Mouse (Mus musculus) CH12.LX (cell line): ENCODE data around the gene Fes. TPM values are rescaled to one million over a fixed set of nuclear protein-coding genes. Genes with fewer than 3 reads are reported as not detected.

Experiments
- DNase-seq: peaks from one replicate; pipeline ENCODE4 v3.0.0-alpha.2; 2013; ENCODE audit errors: extremely low read depth
- H3K27ac ChIP-seq: 2 replicates; pipeline ENCODE4 v1.5.1; 2012; ENCODE audit warnings: low read depth, mild to moderate bottlenecking, control low read depth, moderate library complexity; ENCODE audit not compliant: insufficient read depth
- H3K27me3 ChIP-seq: replicated peaks from 2 replicates; pipeline ENCODE3; 2012; ENCODE audit warnings: inconsistent platforms
- H3K36me3 ChIP-seq, 2 experiments: replicated peaks in 1 of 2; 2 replicates each; pipeline versions ENCODE3 to v1.6.1; 2012; ENCODE audit warnings: inconsistent platforms in 1 of 2, low read length in 1 of 2, mild to moderate bottlenecking in 1 of 2, mixed read lengths in 1 of 2, moderate library complexity in 1 of 2; ENCODE audit not compliant: control insufficient read depth in 1 of 2, insufficient read depth in 1 of 2
- H3K4me1 ChIP-seq, 2 experiments: 2 replicates each; pipeline ENCODE4 v1.6.1; 2012; ENCODE audit warnings: inconsistent platforms in 1 of 2, moderate library complexity in 1 of 2; ENCODE audit not compliant: insufficient read depth in 2 of 2, control insufficient read depth in 1 of 2
- H3K4me2 ChIP-seq: 2 replicates; pipeline ENCODE4 v1.6.1; 2012; ENCODE audit warnings: low read depth, mild to moderate bottlenecking, control low read depth; ENCODE audit not compliant: poor library complexity, insufficient read depth, severe bottlenecking
- H3K4me3 ChIP-seq, 3 experiments: fragments of 150-350 bp in 1 of 3; sonication (generic) in 1 of 3; replicated peaks in 1 of 3; 2 replicates each; pipeline versions ENCODE3 to v1.5.1; 2011 to 2012; ENCODE audit warnings: low read depth in 2 of 3, low read length in 2 of 3, mild to moderate bottlenecking in 2 of 3, moderate library complexity in 2 of 3, control low read depth in 1 of 3, improper control_type of control experiment in 1 of 3, inconsistent platforms in 1 of 3, mixed read lengths in 1 of 3; ENCODE audit not compliant: poor library complexity in 1 of 3
- H3K79me2 ChIP-seq: replicated peaks from 2 replicates; pipeline ENCODE4 v1.6.1; 2012; ENCODE audit warnings: mild to moderate bottlenecking, moderate library complexity; ENCODE audit not compliant: control insufficient read depth, poor library complexity, insufficient read depth, severe bottlenecking; ENCODE audit errors: extremely low read depth
- H3K9ac ChIP-seq: 2 replicates; pipeline ENCODE4 v1.6.1; 2012; ENCODE audit warnings: low read depth, mild to moderate bottlenecking, control low read depth, moderate library complexity; ENCODE audit not compliant: insufficient read depth
- H3K9me3 ChIP-seq: replicated peaks from 2 replicates; pipeline ENCODE3; 2012; ENCODE audit warnings: low read length, inconsistent platforms, mixed read lengths
- BHLHE40 ChIP-seq: IDR thresholded peaks from 2 replicates; pipeline ENCODE4 v1.6.1; 2011; ENCODE audit warnings: mild to moderate bottlenecking, low read depth, low read length, improper control_type of control experiment
- CTCF ChIP-seq, 2 experiments: IDR thresholded peaks in 1 of 2; conservative IDR thresholded peaks in 1 of 2; 2 replicates each; pipeline ENCODE4 v1.5.1; 2011 to 2012; ENCODE audit warnings: low read depth in 2 of 2, low read length in 2 of 2, improper control_type of control experiment in 1 of 2, inconsistent platforms in 1 of 2, mild to moderate bottlenecking in 1 of 2, moderate library complexity in 1 of 2
- ELF1 ChIP-seq: IDR thresholded peaks from 2 replicates; pipeline ENCODE4 v1.6.1; 2014; ENCODE audit warnings: low read depth, mild to moderate bottlenecking, inconsistent platforms, low read length, improper control_type of control experiment
- HCFC1 ChIP-seq: IDR thresholded peaks from 2 replicates; pipeline ENCODE4 v1.6.1; 2012; ENCODE audit warnings: low read depth, mild to moderate bottlenecking, inconsistent platforms, low read length, improper control_type of control experiment
- JUND ChIP-seq: conservative IDR thresholded peaks from 2 replicates; pipeline ENCODE4 v1.6.1; 2011; ENCODE audit warnings: low read depth, low read length, improper control_type of control experiment
- KAT2A ChIP-seq: IDR thresholded peaks from 2 replicates; pipeline ENCODE4 v1.6.1; 2012; ENCODE audit warnings: low read length, improper control_type of control experiment, inconsistent platforms; ENCODE audit not compliant: insufficient replicate concordance
- MAFK ChIP-seq: IDR thresholded peaks from 2 replicates; pipeline ENCODE4 v1.6.1; 2011; ENCODE audit warnings: low read length, improper control_type of control experiment; ENCODE audit not compliant: insufficient replicate concordance
- MAX ChIP-seq: IDR thresholded peaks from 2 replicates; pipeline ENCODE4 v1.6.1; 2011; ENCODE audit warnings: low read length, improper control_type of control experiment
- PAX5 ChIP-seq: IDR thresholded peaks from 2 replicates; pipeline ENCODE4 v1.6.1; 2012; ENCODE audit warnings: low read length, inconsistent platforms, mixed read lengths
- POLR2A ChIP-seq: IDR thresholded peaks from 2 replicates; pipeline ENCODE4 v1.6.1; 2011; ENCODE audit warnings: low read depth, mild to moderate bottlenecking, improper control_type of control experiment, low read length
- RAD21 ChIP-seq: IDR thresholded peaks from 2 replicates; pipeline ENCODE4 v1.6.1; 2011; ENCODE audit warnings: low read depth, mild to moderate bottlenecking, low read length, improper control_type of control experiment, moderate library complexity
- TBP ChIP-seq: conservative IDR thresholded peaks from 2 replicates; pipeline ENCODE4 v1.6.1; 2011; ENCODE audit warnings: low read depth, low read length, improper control_type of control experiment
- TCF12 ChIP-seq: IDR thresholded peaks from 2 replicates; pipeline ENCODE4 v1.6.1; 2014; ENCODE audit warnings: low read depth, mild to moderate bottlenecking, inconsistent platforms, low read length, improper control_type of control experiment
- USF2 ChIP-seq: conservative IDR thresholded peaks from 2 replicates; pipeline ENCODE4 v1.6.1; 2011; ENCODE audit warnings: low read depth, low read length, improper control_type of control experiment
- ZKSCAN1 ChIP-seq: IDR thresholded peaks from 2 replicates; pipeline ENCODE4 v1.6.1; 2012; ENCODE audit warnings: low read depth, inconsistent platforms, low read length, improper control_type of control experiment, borderline replicate concordance
- ZMIZ1 ChIP-seq: IDR thresholded peaks from 2 replicates; pipeline ENCODE4 v1.6.1; 2012; ENCODE audit warnings: low read depth, mild to moderate bottlenecking, inconsistent platforms, low read length, improper control_type of control experiment
- dilution Hi-C: fragments of 300-500 bp; cut with MboI; formaldehyde crosslinking; loops from 2 replicates; pipeline ENCODE4 v1.14.3; 2020; ENCODE audit warnings: low sequenced_read_pairs; ENCODE audit not compliant: extremely low pct_unique_long_range_greater_than_20kb, extremely low pct_ligation_motif_present
- in situ Hi-C: fragments of 300-500 bp; cut with MboI; formaldehyde crosslinking; loops from 3 replicates; pipeline ENCODE4 v1.14.3; 2019; ENCODE audit warnings: low sequenced_read_pairs, low pct_ligation_motif_present, low pct_unique_long_range_greater_than_20kb, mixed read lengths
- polyA plus RNA-seq: library from polyadenylated mRNA; unstranded; fragments of >175 nt; gene quantifications from 2 replicates; pipeline ENCODE4 v1.2.1, GENCODE M21; 2012; ENCODE audit warnings: low read depth; ENCODE audit not compliant: insufficient read length
- total RNA-seq, 2 experiments: library from RNA; depleted of rRNA; stranded (reverse); fragments of 300-350 nt in 1 of 2; fragments of >200 nt in 1 of 2; gene quantifications; 2 replicates each; pipeline ENCODE4 v1.2.3; 2012 to 2014

Gene Fes
- total and polyA plus RNA-seq, 3 experiments = 4.3 to 11.7 (median 9.8) TPM

GRCm38 (mm10) chr7:80372667-80373066 lies 15.1 kb downstream of the Fes start:
- H3K4me1 ChIP-seq = peaks cover 27 to 83% of the 10 kb centered on the region in 2 experiments
- peaks cover 10 to 24% of the 10 kb centered on the region in 2 experiments for H3K36me3 ChIP-seq
- H3K4me3 ChIP-seq = no peak overlapping the region
- in situ Hi-C loops = loop anchor here (10.0 kb wide), 1 partner anchor 228 kb away; no protein-coding TSS in a partner anchor
- no peaks in the 10 kb centered on the region for H3K27me3 ChIP-seq
- no peak overlapping the region for H3K9ac ChIP-seq
- dilution Hi-C loops = no loop called here
- TF ChIP-seq RAD21 = no peak
- no peak for TF ChIP-seq MAFK
- TF ChIP-seq ZMIZ1 = no peak
- TF ChIP-seq KAT2A = no peak
- no peak for TF ChIP-seq HCFC1
- no peak for TF ChIP-seq BHLHE40
- TF ChIP-seq TCF12 = no peak
- TF ChIP-seq USF2 = no peak
- no peak for TF ChIP-seq PAX5
- TF ChIP-seq POLR2A = no peak
- no peak for TF ChIP-seq ELF1
- H3K79me2 ChIP-seq = peaks cover 6% of the 10 kb centered on the region
- no peak overlapping the region for H3K4me2 ChIP-seq
- DNase-seq = no peak
- H3K9me3 ChIP-seq = no peaks in the 10 kb centered on the region
- H3K27ac ChIP-seq = no peak overlapping the region

DNA sequence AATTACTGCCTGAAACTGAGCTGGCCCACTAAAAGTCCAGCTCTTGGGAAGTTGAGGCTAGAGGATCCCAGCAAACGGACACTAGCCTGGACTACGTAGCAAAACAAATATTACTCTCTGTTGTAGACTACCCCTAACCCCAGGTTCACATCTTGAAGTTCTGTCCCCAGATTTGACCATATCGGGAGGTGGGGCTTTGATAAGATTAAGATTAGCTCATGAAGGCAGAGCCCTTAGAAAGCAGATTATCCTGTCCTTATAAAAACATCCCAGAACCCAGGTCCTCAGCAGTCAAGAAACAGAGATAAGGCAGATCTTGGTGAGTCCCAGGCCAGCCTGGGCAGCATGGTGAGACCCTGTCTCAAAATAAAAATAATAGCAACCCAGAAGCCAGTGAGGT lies 15.6 kb downstream of the Fes start:
- Histone ChIP-seq H3K9ac (no peak overlapping the region), H3K27me3 (no peaks in the 10 kb centered on the region), H3K79me2 (peaks cover 6% of the 10 kb centered on the region), H3K4me2 (no peak overlapping the region), H3K4me3 (no peak overlapping the region), H3K27ac (no peak overlapping the region)
- TF ChIP-seq BHLHE40 (no peak), CTCF (conservative IDR thresholded peaks at IDR 0.05 in 1 of 2, IDR thresholded peaks at IDR 0.05 in 1 of 2; ENCODE audit: low read depth in 2 of 2, low read length in 2 of 2) (no peak), TBP (no peak), MAX (no peak), JUND (no peak), HCFC1 (no peak), ZKSCAN1 (no peak)
- TF ChIP-seq, all 38 proteins: peak for 0
- Histone ChIP-seq H3K4me1 (peaks cover 27 to 82% of the 10 kb centered on the region in 2 experiments), H3K36me3 (peaks cover 15 to 24% of the 10 kb centered on the region in 2 experiments), H3K9me3 (no peaks in the 10 kb centered on the region)
- dilution Hi-C loops (no loop called here), in situ Hi-C loops (loop anchor here (10.0 kb wide), 1 partner anchor 227 kb away; no protein-coding TSS in a partner anchor)
- DNase-seq = no peak
